Mouse (Mus musculus) E14TG2a.4 (cell line): ENCODE data around the gene Adar.

ENCODE experiments used
- H3K27me3 ChIP-seq: 2 replicates; pipeline ENCODE4 v1.6.1; 2014; ENCODE audit warnings: low read length, control low read depth; ENCODE audit not compliant: insufficient read depth
- H3K36me3 ChIP-seq: 2 replicates; pipeline ENCODE4 v1.6.1; 2014; ENCODE audit warnings: low read length, control low read depth; ENCODE audit not compliant: insufficient read depth
- H3K4me1 ChIP-seq: replicated peaks from 2 replicates; pipeline ENCODE4 v1.6.1; 2014; ENCODE audit warnings: low read depth, low read length, control low read depth
- H3K4me3 ChIP-seq: replicated peaks from 2 replicates; pipeline ENCODE4 v1.5.1; 2014; ENCODE audit warnings: mild to moderate bottlenecking, low read length
- H3K9me3 ChIP-seq: 2 replicates; pipeline ENCODE4 v1.6.1; 2014; ENCODE audit warnings: low read length, control low read depth
- CTCF ChIP-seq: conservative IDR thresholded peaks from 2 replicates; pipeline ENCODE4 v1.5.1; 2014; ENCODE audit warnings: low read length
- NANOG ChIP-seq: IDR thresholded peaks from 2 replicates; pipeline ENCODE4 v1.6.1; 2014; ENCODE audit warnings: borderline replicate concordance, low read length, mixed read lengths
- POU5F1 ChIP-seq: IDR thresholded peaks from 2 replicates; pipeline ENCODE4 v1.6.1; 2014; ENCODE audit warnings: low read length, borderline replicate concordance

Gene Adar

GRCm38 (mm10) chr3:89776001-89776400 is 61.2 kb downstream of the Adar start:
- H3K4me1 ChIP-seq: peaks cover 54% of the 10 kb centered on the region
- peak overlapping the region; percentile 94; the same call in 1 of the 2 replicates for H3K4me3 ChIP-seq
- H3K27me3 ChIP-seq: no peaks in the 10 kb centered on the region
- H3K9me3 ChIP-seq: no peaks in the 10 kb centered on the region
- H3K36me3 ChIP-seq: peaks cover 81% of the 10 kb centered on the region
- no peak for TF ChIP-seq POU5F1
- TF ChIP-seq CTCF: no peak
- TF ChIP-seq NANOG: no peak

GRCm38 (mm10) chr3:89780102-89780501 is 65.3 kb downstream of the Adar start:
- TF ChIP-seq POU5F1 (no peak), CTCF (no peak), NANOG (no peak)
- H3K27me3 ChIP-seq: no peaks in the 10 kb centered on the region
- H3K9me3 ChIP-seq: no peaks in the 10 kb centered on the region
- H3K4me1 ChIP-seq: peaks cover 67% of the 10 kb centered on the region
- no peak overlapping the region for H3K4me3 ChIP-seq
- H3K36me3 ChIP-seq: peaks cover 93% of the 10 kb centered on the region

- Histone ChIP-seq H3K27me3 (no peaks in the 10 kb centered on the region), H3K4me1 (peaks cover 65% of the 10 kb centered on the region), H3K36me3 (peaks cover 77% of the 10 kb centered on the region), H3K9me3 (no peaks in the 10 kb centered on the region), H3K4me3 (no peak overlapping the region)
- TF ChIP-seq POU5F1 (no peak), NANOG (no peak), CTCF (no peak)
Observed at GRCm38 (mm10) chr3:89781640-89782039, 66.8 kb downstream of the Adar start.

GRCm38 (mm10) chr3:89784991-89785753 is 70.3 kb downstream of the Adar start:
- Histone ChIP-seq H3K4me3 (peak overlapping the region; percentile 23; the same call in 1 of the 2 replicates), H3K36me3 (peaks cover 42% of the 10 kb centered on the region), H3K9me3 (peaks cover 3% of the 10 kb centered on the region; the same call in 1 of the 2 replicates), H3K27me3 (no peaks in the 10 kb centered on the region), H3K4me1 (peaks cover 91% of the 10 kb centered on the region)
- TF ChIP-seq CTCF: peak; percentile 24; the same call in 1 of the 2 replicates
- TF ChIP-seq NANOG: no peak

DNA sequence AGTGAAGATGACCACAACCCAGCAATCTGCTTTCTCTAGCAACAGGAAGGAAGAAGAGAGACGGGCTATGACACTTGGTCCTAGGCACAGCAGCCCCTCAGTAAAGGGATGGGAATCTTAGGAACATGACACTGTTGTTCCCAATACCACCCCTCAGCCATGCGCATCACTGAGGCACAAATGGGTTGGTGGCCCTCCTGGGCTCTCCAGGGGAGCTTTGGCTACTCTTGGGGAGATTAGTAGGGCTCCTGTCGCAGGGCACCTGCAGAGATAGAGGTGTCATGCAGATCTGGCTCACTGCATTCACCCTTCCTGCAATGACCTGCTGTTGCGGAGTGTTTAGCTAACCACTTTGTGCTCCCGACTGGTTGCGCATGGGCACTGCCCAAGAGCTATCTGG is 71.5 kb downstream of the Adar start:
- Histone ChIP-seq H3K27me3 (no peaks in the 10 kb centered on the region), H3K4me3 (no peak overlapping the region), H3K9me3 (peaks cover 8% of the 10 kb centered on the region), H3K36me3 (peaks cover 31% of the 10 kb centered on the region), H3K4me1 (peaks cover 80% of the 10 kb centered on the region)
- TF ChIP-seq POU5F1: no peak
- TF ChIP-seq NANOG: no peak
- TF ChIP-seq CTCF: no peak

- Histone ChIP-seq H3K4me1 (peaks cover 63% of the 10 kb centered on the region), H3K9me3 (peaks cover 13% of the 10 kb centered on the region), H3K36me3 (peaks cover 5% of the 10 kb centered on the region), H3K27me3 (no peaks in the 10 kb centered on the region), H3K4me3 (peak overlapping the region; percentile 68)
- TF ChIP-seq CTCF (peak; percentile 19; the same call in 1 of the 2 replicates), NANOG (no peak)
Observed at GRCm38 (mm10) chr3:89788680-89789352, 74.0 kb downstream of the Adar start.

- Histone ChIP-seq H3K9me3 (peaks cover 12% of the 10 kb centered on the region), H3K4me3 (no peak overlapping the region), H3K27me3 (no peaks in the 10 kb centered on the region), H3K36me3 (no peaks in the 10 kb centered on the region), H3K4me1 (peaks cover 52% of the 10 kb centered on the region)
- no peak for TF ChIP-seq POU5F1
- no peak; the same call in 1 of the 2 replicates for TF ChIP-seq CTCF
- TF ChIP-seq NANOG: no peak
Observed at GRCm38 (mm10) chr3:89794616-89795015, 79.8 kb downstream of the Adar start.

GRCm38 (mm10) chr3:89795746-89796145 is 80.9 kb downstream of the Adar start:
- Histone ChIP-seq H3K36me3 (no peaks in the 10 kb centered on the region), H3K4me1 (peaks cover 52% of the 10 kb centered on the region), H3K9me3 (peaks cover 9% of the 10 kb centered on the region; the same call in 1 of the 2 replicates), H3K4me3 (no peak overlapping the region), H3K27me3 (no peaks in the 10 kb centered on the region)
- TF ChIP-seq NANOG (no peak), CTCF (peak; percentile 45)
